Mouse (Mus musculus): ENCODE data around the gene Pcolce. TPM values are rescaled to one million over a fixed set of nuclear protein-coding genes. Genes with fewer than 3 reads are reported as not detected.

Pcolce gene
- total and polyA plus RNA-seq, 2 experiments: 4.4 to 11.9 TPM

DNA sequence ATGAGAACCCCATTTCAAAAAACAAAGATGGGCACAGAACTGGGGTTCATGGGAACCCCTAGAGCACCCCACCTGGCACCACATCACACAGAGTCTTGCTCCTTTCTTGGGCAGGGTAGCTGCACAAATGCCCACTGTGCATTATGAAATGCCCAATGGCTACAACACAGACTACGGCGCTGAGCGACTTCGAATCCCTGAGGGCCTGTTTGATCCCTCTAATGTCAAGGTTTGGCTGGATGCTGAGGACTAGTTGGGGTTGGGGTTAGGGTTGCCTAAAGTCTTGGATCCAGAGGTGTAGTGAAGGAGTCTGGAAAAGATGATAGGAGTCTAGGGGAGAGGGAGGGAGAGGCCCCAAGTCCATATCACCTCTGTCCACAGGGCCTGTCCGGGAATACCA lies 47.2 kb downstream of the Pcolce start:
- 96% methylated on average over 5 of the region's 5 CpGs for WGBS
- Histone ChIP-seq H3K27me3 (ENCODE audit: control insufficient read depth, insufficient read depth, low read length) (no peaks in the 10 kb centered on the region), H3K4me3 (ENCODE audit: insufficient read depth, low read depth, low read length) (no peak overlapping the region), H3K79me2 (ENCODE audit: control insufficient read depth, insufficient read depth, low read length) (peaks cover 6% of the 10 kb centered on the region; the same call in 1 of the 2 replicates), H3K27ac (replicated peaks; ENCODE audit: insufficient read depth, low read depth, low read length) (no peak overlapping the region), H3K9ac (ENCODE audit: low read depth, low read length) (no peak overlapping the region), H3K36me3 (ENCODE audit: control insufficient read depth, insufficient read depth, low read length) (no peaks in the 10 kb centered on the region), H3K4me1 (ENCODE audit: control insufficient read depth, insufficient read depth, low read length) (peaks cover 1% of the 10 kb centered on the region; the same call in 1 of the 2 replicates)
- TF ChIP-seq POLR2A (IDR thresholded peaks at IDR 0.05; ENCODE audit: extremely low read depth, insufficient read depth, low read length) (no peak), CTCF (IDR thresholded peaks at IDR 0.05; ENCODE audit: low read depth, low read length) (no peak)
- DNase-seq (ENCODE audit: extremely low read depth, low read depth, low spot score): no peak

DNA sequence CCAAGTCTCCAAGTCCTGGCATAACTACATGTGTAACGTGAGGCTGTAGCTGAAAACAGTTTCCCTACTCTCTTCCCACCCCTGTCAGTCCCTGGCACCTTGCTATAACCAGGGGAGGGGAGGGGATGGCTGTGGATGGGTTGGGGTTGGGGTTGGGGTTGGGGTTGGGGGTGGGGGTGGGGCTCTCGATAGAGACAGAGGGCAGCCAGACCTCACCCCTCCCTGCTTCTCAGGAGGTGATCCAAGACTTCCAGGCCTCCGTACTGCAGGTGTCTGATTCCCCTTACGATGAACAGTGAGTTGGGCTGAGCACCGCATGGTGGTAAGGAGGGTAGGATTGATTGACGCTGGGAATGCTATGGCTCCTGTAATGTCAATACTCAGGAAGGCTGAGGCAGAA lies 47.8 kb downstream of the Pcolce start:
- no peak overlapping the region for H3K27ac ChIP-seq (replicated peaks; ENCODE audit: insufficient read depth, low read depth, low read length)
- no peaks in the 10 kb centered on the region for H3K4me1 ChIP-seq (ENCODE audit: control insufficient read depth, insufficient read depth, low read length)
- H3K79me2 ChIP-seq (ENCODE audit: control insufficient read depth, insufficient read depth, low read length): 0 out of 2 replicates have a peak, but pooled peaks cover under 1% of the 10 kb centered on the region
- H3K36me3 ChIP-seq (ENCODE audit: control insufficient read depth, insufficient read depth, low read length): no peaks in the 10 kb centered on the region
- H3K9ac ChIP-seq (ENCODE audit: low read depth, low read length): no peak overlapping the region
- H3K4me3 ChIP-seq (ENCODE audit: insufficient read depth, low read depth, low read length): no peak overlapping the region
- TF ChIP-seq CTCF (IDR thresholded peaks at IDR 0.05; ENCODE audit: low read depth, low read length) (no peak), POLR2A (IDR thresholded peaks at IDR 0.05; ENCODE audit: extremely low read depth, insufficient read depth, low read length) (no peak)
- 84% methylated on average over 6 of the region's 6 CpGs for WGBS
- no peak for DNase-seq (ENCODE audit: extremely low read depth, low read depth, low spot score)
- H3K27me3 ChIP-seq (ENCODE audit: control insufficient read depth, insufficient read depth, low read length): no peaks in the 10 kb centered on the region

DNA sequence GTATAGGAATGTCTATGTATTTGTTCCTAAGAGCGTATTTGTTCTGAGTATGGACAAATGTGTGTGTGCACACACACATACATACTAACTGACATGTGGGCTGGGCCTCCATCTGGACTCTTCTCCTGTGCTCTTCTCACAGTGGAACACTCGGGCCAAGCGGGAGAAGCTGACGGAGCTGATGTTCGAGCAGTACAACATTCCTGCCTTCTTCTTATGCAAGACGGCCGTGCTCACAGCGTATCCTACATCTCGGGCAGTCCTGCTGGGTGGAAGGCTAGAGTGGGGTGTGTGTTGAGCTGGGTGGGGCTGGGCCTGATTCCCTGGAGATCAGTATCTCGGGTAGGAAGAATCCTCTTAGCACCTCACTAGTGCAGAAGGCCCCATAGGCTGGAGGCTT lies 50.6 kb downstream of the Pcolce start:
- DNase-seq (ENCODE audit: extremely low read depth, low read depth, low spot score): no peak
- TF ChIP-seq POLR2A (IDR thresholded peaks at IDR 0.05; ENCODE audit: extremely low read depth, insufficient read depth, low read length) (no peak), CTCF (IDR thresholded peaks at IDR 0.05; ENCODE audit: low read depth, low read length) (no peak)
- no peak overlapping the region for H3K27ac ChIP-seq (replicated peaks; ENCODE audit: insufficient read depth, low read depth, low read length)
- H3K79me2 ChIP-seq (ENCODE audit: control insufficient read depth, insufficient read depth, low read length): no peaks in the 10 kb centered on the region
- H3K4me3 ChIP-seq (ENCODE audit: insufficient read depth, low read depth, low read length): no peak overlapping the region
- H3K36me3 ChIP-seq (ENCODE audit: control insufficient read depth, insufficient read depth, low read length): no peaks in the 10 kb centered on the region
- H3K27me3 ChIP-seq (ENCODE audit: control insufficient read depth, insufficient read depth, low read length): peaks cover 2% of the 10 kb centered on the region; the same call in 1 of the 2 replicates
- H3K4me1 ChIP-seq (ENCODE audit: control insufficient read depth, insufficient read depth, low read length): no peaks in the 10 kb centered on the region
- WGBS: 90% methylated on average over 10 of the region's 10 CpGs
- no peak overlapping the region for H3K9ac ChIP-seq (ENCODE audit: low read depth, low read length)

DNA sequence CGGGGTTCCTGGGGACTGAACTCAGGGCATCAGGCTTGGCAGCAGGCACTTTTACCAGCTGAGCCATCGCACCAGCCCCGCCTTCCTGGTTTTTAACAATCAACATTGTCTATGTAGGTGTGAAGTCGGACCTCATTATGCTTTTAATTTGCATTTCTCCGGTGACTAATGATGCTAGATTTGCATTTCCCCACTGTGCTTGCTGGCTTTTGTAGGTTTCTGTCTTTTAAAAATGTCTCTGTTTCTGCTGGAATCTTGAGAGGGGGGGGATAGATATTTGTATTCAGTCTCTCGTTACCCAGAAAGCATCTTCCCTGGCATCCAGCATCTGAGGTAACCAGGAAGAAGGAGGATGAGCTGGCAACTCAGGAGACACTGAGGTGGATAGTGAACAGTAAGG lies 52.0 kb downstream of the Pcolce start:
- Histone ChIP-seq H3K9ac (ENCODE audit: low read depth, low read length) (no peak overlapping the region), H3K4me3 (ENCODE audit: insufficient read depth, low read depth, low read length) (no peak overlapping the region), H3K27ac (replicated peaks; ENCODE audit: insufficient read depth, low read depth, low read length) (no peak overlapping the region), H3K27me3 (ENCODE audit: control insufficient read depth, insufficient read depth, low read length) (peaks cover 2% of the 10 kb centered on the region; the same call in 1 of the 2 replicates), H3K36me3 (ENCODE audit: control insufficient read depth, insufficient read depth, low read length) (no peaks in the 10 kb centered on the region), H3K4me1 (ENCODE audit: control insufficient read depth, insufficient read depth, low read length) (no peaks in the 10 kb centered on the region), H3K79me2 (ENCODE audit: control insufficient read depth, insufficient read depth, low read length) (no peaks in the 10 kb centered on the region)
- whole genome bisulfite sequencing: 69% methylated on average over 6 of the region's 6 CpGs
- DNase-seq (ENCODE audit: extremely low read depth, low read depth, low spot score): no peak
- no peak for TF ChIP-seq CTCF (IDR thresholded peaks at IDR 0.05; ENCODE audit: low read depth, low read length)
- TF ChIP-seq POLR2A (IDR thresholded peaks at IDR 0.05; ENCODE audit: extremely low read depth, insufficient read depth, low read length): no peak

Other genes starting within 250 kb of the Pcolce start
- under 0.01 TPM in 1 of 2 replicates, not detected in the other for gene Zan, start 136.7 kb downstream of the Pcolce start, total RNA-seq (2014; rRNA removed)
- 0.02 TPM in 1 of 2 replicates, not detected in the other for gene Zan, start 136.7 kb downstream of the Pcolce start, polyA plus RNA-seq (2012; rRNA removed)
- 5.9 and 8.0 TPM in 2 replicates for gene Pop7, start 111.3 kb downstream of the Pcolce start, total RNA-seq (2014; rRNA removed)
- gene Pop7, start 111.3 kb downstream of the Pcolce start, polyA plus RNA-seq (2012; rRNA removed): 15.4 and 17.8 TPM in 2 replicates
- gene Gigyf1, start 95.2 kb downstream of the Pcolce start, total RNA-seq (2014; rRNA removed): 2.7 and 4.2 TPM in 2 replicates
- gene Gigyf1, start 95.2 kb downstream of the Pcolce start, polyA plus RNA-seq (2012; rRNA removed): 9.3 and 14.0 TPM in 2 replicates
- gene Epo, start 80.5 kb downstream of the Pcolce start, total RNA-seq (2014; rRNA removed): not detected in 2 replicates
- gene Epo, start 80.5 kb downstream of the Pcolce start, polyA plus RNA-seq (2012; rRNA removed): not detected in 2 replicates
- 87.2 and 134 TPM in 2 replicates for gene Gnb2, start 80.3 kb downstream of the Pcolce start, total RNA-seq (2014; rRNA removed)
- 332 and 431 TPM in 2 replicates for gene Gnb2, start 80.3 kb downstream of the Pcolce start, polyA plus RNA-seq (2012; rRNA removed)
- gene Actl6b, start 60.3 kb downstream of the Pcolce start, total RNA-seq (2014; rRNA removed): not detected in 2 replicates
- not detected in 2 replicates for gene Actl6b, start 60.3 kb downstream of the Pcolce start, polyA plus RNA-seq (2012; rRNA removed)
- gene Tfr2, start 43.9 kb downstream of the Pcolce start, total RNA-seq (2014; rRNA removed): 225 and 288 TPM in 2 replicates
- 478 and 486 TPM in 2 replicates for gene Tfr2, start 43.9 kb downstream of the Pcolce start, polyA plus RNA-seq (2012; rRNA removed)
- 4.3 and 6.5 TPM in 2 replicates for gene Mospd3, start 12.7 kb downstream of the Pcolce start, total RNA-seq (2014; rRNA removed)
- 84.3 and 98.8 TPM in 2 replicates for gene Mospd3, start 12.7 kb downstream of the Pcolce start, polyA plus RNA-seq (2012; rRNA removed)
- gene Fbxo24, start 15.2 kb upstream of the Pcolce start, total RNA-seq (2014; rRNA removed): 0.07 TPM in 1 of 2 replicates, not detected in the other
- gene Fbxo24, start 15.2 kb upstream of the Pcolce start, polyA plus RNA-seq (2012; rRNA removed): 0.05 and 0.06 TPM in 2 replicates
- 0.74 and 1.1 TPM in 2 replicates for gene Lrch4, start 15.3 kb upstream of the Pcolce start, total RNA-seq (2014; rRNA removed)
- gene Lrch4, start 15.3 kb upstream of the Pcolce start, polyA plus RNA-seq (2012; rRNA removed): 10.7 and 15.0 TPM in 2 replicates
- 0.74 and 1.5 TPM in 2 replicates for gene Gm20605, start 15.4 kb upstream of the Pcolce start, total RNA-seq (2014; rRNA removed)
- 4.3 and 5.6 TPM in 2 replicates for gene Gm20605, start 15.4 kb upstream of the Pcolce start, polyA plus RNA-seq (2012; rRNA removed)
- gene Sap25, start 27.6 kb upstream of the Pcolce start, total RNA-seq (2014; rRNA removed): 0.65 and 1.6 TPM in 2 replicates
- 13.0 and 22.7 TPM in 2 replicates for gene Sap25, start 27.6 kb upstream of the Pcolce start, polyA plus RNA-seq (2012; rRNA removed)
- 0.07 TPM in 1 of 2 replicates, not detected in the other for gene Irs3, start 31.9 kb upstream of the Pcolce start, total RNA-seq (2014; rRNA removed)
- gene Irs3, start 31.9 kb upstream of the Pcolce start, polyA plus RNA-seq (2012; rRNA removed): 0.07 and 0.20 TPM in 2 replicates
- gene Agfg2, start 70.9 kb upstream of the Pcolce start, total RNA-seq (2014; rRNA removed): 14.8 and 22.1 TPM in 2 replicates
- 35.9 and 42.2 TPM in 2 replicates for gene Agfg2, start 70.9 kb upstream of the Pcolce start, polyA plus RNA-seq (2012; rRNA removed)
- gene Nyap1, start 127.8 kb upstream of the Pcolce start, total RNA-seq (2014; rRNA removed): 0.13 and 0.18 TPM in 2 replicates
- 0.17 and 0.28 TPM in 2 replicates for gene Nyap1, start 127.8 kb upstream of the Pcolce start, polyA plus RNA-seq (2012; rRNA removed)
- gene Tsc22d4, start 131.9 kb upstream of the Pcolce start, total RNA-seq (2014; rRNA removed): 4.4 and 4.5 TPM in 2 replicates
- 11.4 and 22.1 TPM in 2 replicates for gene Tsc22d4, start 131.9 kb upstream of the Pcolce start, polyA plus RNA-seq (2012; rRNA removed)
- gene Ppp1r35, start 165.1 kb upstream of the Pcolce start, total RNA-seq (2014; rRNA removed): 11.5 and 16.7 TPM in 2 replicates
- gene Ppp1r35, start 165.1 kb upstream of the Pcolce start, polyA plus RNA-seq (2012; rRNA removed): 28.9 and 34.0 TPM in 2 replicates
- gene Mepce, start 173.9 kb upstream of the Pcolce start, total RNA-seq (2014; rRNA removed): 13.7 and 15.9 TPM in 2 replicates
- gene Mepce, start 173.9 kb upstream of the Pcolce start, polyA plus RNA-seq (2012; rRNA removed): 16.3 and 18.7 TPM in 2 replicates
- gene Zcwpw1, start 174.0 kb upstream of the Pcolce start, total RNA-seq (2014; rRNA removed): 3.3 and 4.2 TPM in 2 replicates
- gene Zcwpw1, start 174.0 kb upstream of the Pcolce start, polyA plus RNA-seq (2012; rRNA removed): 1.7 and 1.9 TPM in 2 replicates
- gene Pilra, start 222.5 kb upstream of the Pcolce start, total RNA-seq (2014; rRNA removed): 3.2 TPM in 2 replicates
- gene Pilra, start 222.5 kb upstream of the Pcolce start, polyA plus RNA-seq (2012; rRNA removed): 2.3 and 2.4 TPM in 2 replicates
- gene Pilrb1, start 244.3 kb upstream of the Pcolce start, total RNA-seq (2014; rRNA removed): 3.2 and 6.1 TPM in 2 replicates
- 2.7 and 5.1 TPM in 2 replicates for gene Pilrb1, start 244.3 kb upstream of the Pcolce start, polyA plus RNA-seq (2012; rRNA removed)